Mouse (Mus musculus): Measurements from ENCODE around the gene Slc12a8. TPM values are rescaled to one million over a fixed set of nuclear protein-coding genes. Genes with fewer than 3 reads are reported as not detected.
A peak's percentile ranks its signal among the peaks of the same experiment; 100 is the strongest.

Slc12a8 gene
- total and polyA plus RNA-seq, 3 experiments, result 12.2 to 17.4 (median 16.5) TPM

GRCm38 (mm10) chr16:33585083-33585460 lies 67.9 kb downstream of the Slc12a8 start:
- Histone ChIP-seq H3K27ac (ENCODE audit: insufficient read depth, low read depth) (peak overlapping the region; percentile 76), H3K4me2 (ENCODE audit: insufficient read depth, low read depth, poor library complexity, severe bottlenecking) (peak overlapping the region; percentile 84), H3K4me3 (replicated peaks in 1 of 3; ENCODE audit: low read depth in 2 of 3, low read length in 2 of 3, poor library complexity in 1 of 3) (peak overlapping the region; percentile 37 to 60 (median 39)), H3K9ac (ENCODE audit: insufficient read depth, low read depth) (peak overlapping the region; percentile 64), H3K4me1 (ENCODE audit: control insufficient read depth in 1 of 2, insufficient read depth in 2 of 2) (peaks cover 20 to 65% of the 10 kb centered on the region in 2 experiments), H3K79me2 (replicated peaks; ENCODE audit: control insufficient read depth, extremely low read depth, insufficient read depth, poor library complexity, severe bottlenecking) (no peaks in the 10 kb centered on the region; the same call in 1 of the 2 replicates), H3K9me3 (replicated peaks; ENCODE audit: low read length) (no peaks in the 10 kb centered on the region), H3K27me3 (replicated peaks) (no peaks in the 10 kb centered on the region), H3K36me3 (replicated peaks in 1 of 2; ENCODE audit: control insufficient read depth in 1 of 2, insufficient read depth in 1 of 2, low read length in 1 of 2) (peaks cover 0 to 28% of the 10 kb centered on the region in 2 experiments)
- dilution Hi-C loops (cut with MboI; ENCODE audit: extremely low pct_ligation_motif_present, extremely low pct_unique_long_range_greater_than_20kb, low sequenced_read_pairs) (no loop called here), in situ Hi-C loops (cut with MboI; ENCODE audit: low pct_ligation_motif_present, low pct_unique_long_range_greater_than_20kb, low sequenced_read_pairs) (no loop called here)
- TF ChIP-seq ZKSCAN1 (IDR thresholded peaks at IDR 0.05; ENCODE audit: borderline replicate concordance, low read depth, low read length) (no peak), RCOR1 (conservative IDR thresholded peaks at IDR 0.05; ENCODE audit: low read depth, low read length) (no peak), JUND (conservative IDR thresholded peaks at IDR 0.05; ENCODE audit: low read depth, low read length) (no peak), USF2 (conservative IDR thresholded peaks at IDR 0.05; ENCODE audit: low read depth, low read length) (no peak), HCFC1 (IDR thresholded peaks at IDR 0.05; ENCODE audit: low read depth, low read length) (no peak), CHD2 (IDR thresholded peaks at IDR 0.05; ENCODE audit: low read length) (no peak; the same call in 1 of the 2 replicates), NELFE (IDR thresholded peaks at IDR 0.05; ENCODE audit: low read depth, low read length) (no peak), CHD1 (IDR thresholded peaks at IDR 0.05; ENCODE audit: low read depth, low read length) (no peak), UBTF (IDR thresholded peaks at IDR 0.05; ENCODE audit: low read depth, low read length) (no peak), EP300 (IDR thresholded peaks at IDR 0.05; ENCODE audit: low read length) (no peak), BHLHE40 (IDR thresholded peaks at IDR 0.05; ENCODE audit: low read depth, low read length) (no peak), ETS1 (conservative IDR thresholded peaks at IDR 0.05; ENCODE audit: low read depth, low read length) (no peak)
- DNase-seq (ENCODE audit: extremely low read depth), result no peak

- no peak overlapping the region for H3K4me2 ChIP-seq (ENCODE audit: insufficient read depth, low read depth, poor library complexity, severe bottlenecking)
- in situ Hi-C loops (cut with MboI; ENCODE audit: low pct_ligation_motif_present, low pct_unique_long_range_greater_than_20kb, low sequenced_read_pairs) (no loop called here), dilution Hi-C loops (cut with MboI; ENCODE audit: extremely low pct_ligation_motif_present, extremely low pct_unique_long_range_greater_than_20kb, low sequenced_read_pairs) (no loop called here)
- H3K79me2 ChIP-seq (replicated peaks; ENCODE audit: control insufficient read depth, extremely low read depth, insufficient read depth, poor library complexity, severe bottlenecking), result no peaks in the 10 kb centered on the region; the same call in 1 of the 2 replicates
- H3K27me3 ChIP-seq (replicated peaks), result no peaks in the 10 kb centered on the region
- peaks cover 26 to 74% of the 10 kb centered on the region in 2 experiments for H3K4me1 ChIP-seq (ENCODE audit: control insufficient read depth in 1 of 2, insufficient read depth in 2 of 2)
- DNase-seq (ENCODE audit: extremely low read depth), result no peak
- TF ChIP-seq IRF4 (IDR thresholded peaks at IDR 0.05; ENCODE audit: low read depth, low read length) (no peak), POLR2AphosphoS2 (IDR thresholded peaks at IDR 0.05; ENCODE audit: low read depth, low read length) (no peak), NELFE (IDR thresholded peaks at IDR 0.05; ENCODE audit: low read depth, low read length) (no peak), E2F4 (IDR thresholded peaks at IDR 0.05; ENCODE audit: insufficient replicate concordance, low read depth, low read length) (no peak), CHD1 (IDR thresholded peaks at IDR 0.05; ENCODE audit: low read depth, low read length) (no peak), MYC (IDR thresholded peaks at IDR 0.05; ENCODE audit: low read depth, low read length) (no peak), BHLHE40 (IDR thresholded peaks at IDR 0.05; ENCODE audit: low read depth, low read length) (no peak), GABPA (IDR thresholded peaks at IDR 0.05; ENCODE audit: insufficient replicate concordance, low read depth, low read length) (no peak), CTCF (conservative IDR thresholded peaks at IDR 0.05 in 1 of 2, IDR thresholded peaks at IDR 0.05 in 1 of 2; ENCODE audit: low read depth in 2 of 2, low read length in 2 of 2) (no peak)
- peaks cover 3% of the 10 kb centered on the region for H3K9me3 ChIP-seq (replicated peaks; ENCODE audit: low read length)
- H3K9ac ChIP-seq (ENCODE audit: insufficient read depth, low read depth), result no peak overlapping the region
- H3K36me3 ChIP-seq (replicated peaks in 1 of 2; ENCODE audit: control insufficient read depth in 1 of 2, insufficient read depth in 1 of 2, low read length in 1 of 2), result peaks cover 12 to 50% of the 10 kb centered on the region in 2 experiments
- no peak overlapping the region for H3K4me3 ChIP-seq (replicated peaks in 1 of 3; ENCODE audit: low read depth in 2 of 3, low read length in 2 of 3, poor library complexity in 1 of 3)
- no peak overlapping the region for H3K27ac ChIP-seq (ENCODE audit: insufficient read depth, low read depth)
These were observed 70.4 kb downstream of the Slc12a8 start for GRCm38 (mm10) chr16:33587283-33588127.
